8 mouse cellular contexts compared by ENCODE assay signal in genomic region chr2:73509248-73510024, GRCm38 (mm10). TPM values are rescaled to one million over a fixed set of nuclear protein-coding genes. Genes with fewer than 3 reads are reported as not detected.
A peak's percentile ranks its signal among the peaks of the same experiment; 100 is the strongest.
DNase-seq lines count a peak whose midpoint lies in the region; ATAC-seq and TF ChIP-seq lines count a peak whose summit lies in the region.

No protein-coding gene starts in this region.

- H3K36me3 ChIP-seq in heart, embryonic 11.5 days (ENCODE audit: control insufficient read depth, insufficient read depth, low read length), result no peaks in the 10 kb centered on the region
- H3K36me3 ChIP-seq in limb, embryonic 15.5 days, result no peaks in the 10 kb centered on the region
- no peaks in the 10 kb centered on the region for H3K36me3 ChIP-seq in stomach, embryonic 15.5 days

- 0 out of 2 replicates have a peak overlapping the region, but pooled peaks have one; percentile 34 for H3K9ac ChIP-seq in heart, embryonic 11.5 days (ENCODE audit: low read depth, low read length)
- H3K9ac ChIP-seq in limb, embryonic 15.5 days, result no peak overlapping the region
- H3K9ac ChIP-seq in stomach, embryonic 15.5 days, result no peak overlapping the region

- H3K4me3 ChIP-seq in layer of hippocampus, adult 2 months, result no peak overlapping the region
- H3K4me3 ChIP-seq in heart, embryonic 11.5 days (ENCODE audit: low read depth, low read length), result no peak overlapping the region
- peak overlapping the region; percentile 14; the same call in 1 of the 2 replicates for H3K4me3 ChIP-seq in limb, embryonic 15.5 days
- no peak overlapping the region for H3K4me3 ChIP-seq in stomach, embryonic 15.5 days (replicated peaks)

- H3K4me2 ChIP-seq in heart, embryonic 11.5 days, result peak overlapping the region; percentile 31
- peak overlapping the region; percentile 34 for H3K4me2 ChIP-seq in limb, embryonic 15.5 days
- H3K4me2 ChIP-seq in stomach, embryonic 15.5 days, result no peak overlapping the region

- no peaks in the 10 kb centered on the region for H3K9me3 ChIP-seq in heart, embryonic 11.5 days (replicated peaks; ENCODE audit: control insufficient read depth, low read length)
- no peaks in the 10 kb centered on the region for H3K9me3 ChIP-seq in limb, embryonic 15.5 days
- no peaks in the 10 kb centered on the region for H3K9me3 ChIP-seq in stomach, embryonic 15.5 days

- TF ChIP-seq CTCF in layer of hippocampus, adult 2 months (conservative IDR thresholded peaks at IDR 0.05), result no peak

- 48% methylated on average over 15 of the region's 15 CpGs for WGBS in heart, embryonic 11.5 days (ENCODE audit: insufficient replicate concordance)
- WGBS in limb, embryonic 15.5 days, result 25% methylated on average over 15 of the region's 15 CpGs
- WGBS in stomach, embryonic 15.5 days, result 59% methylated on average over 15 of the region's 15 CpGs

- DNase-seq in layer of hippocampus, adult 2 months (ENCODE audit: low spot score in 2 of 2), result no peak
- DNase-seq in layer of hippocampus, adult 18-20 months (ENCODE audit: low spot score in 2 of 2), result no peak
- DNase-seq in cerebellum, postnatal 4 days (ENCODE audit: low spot score in 2 of 2), result no peak
- DNase-seq in left cerebral cortex, adult 18-20 months (ENCODE audit: low spot score in 2 of 2), result no peak
- DNase-seq in retina, embryonic 14.5 days (ENCODE audit: low spot score), result no peak

- no peaks in the 10 kb centered on the region for H3K27me3 ChIP-seq in heart, embryonic 11.5 days (ENCODE audit: control insufficient read depth, insufficient read depth, low read length)
- H3K27me3 ChIP-seq in limb, embryonic 15.5 days, result no peaks in the 10 kb centered on the region
- no peaks in the 10 kb centered on the region for H3K27me3 ChIP-seq in stomach, embryonic 15.5 days (replicated peaks)

- no peak for ATAC-seq in heart, embryonic 11.5 days (replicated peaks; ENCODE audit: insufficient number of reproducible peaks, low FRiP score, low TSS enrichment)
- ATAC-seq in limb, embryonic 15.5 days (ENCODE audit: insufficient number of reproducible peaks, low FRiP score, low TSS enrichment, low read depth), result peak; percentile 82
- ATAC-seq in stomach, embryonic 15.5 days (ENCODE audit: insufficient read depth, low FRiP score, low read depth), result no peak

- 0 out of 2 replicates have a peak overlapping the region, but pooled peaks have one; percentile 1 for H3K27ac ChIP-seq in layer of hippocampus, adult 2 months
- H3K27ac ChIP-seq in heart, embryonic 11.5 days (ENCODE audit: low read depth, low read length), result peak overlapping the region; percentile 84
- H3K27ac ChIP-seq in limb, embryonic 15.5 days, result peak overlapping the region; percentile 96
- H3K27ac ChIP-seq in stomach, embryonic 15.5 days, result peak overlapping the region; percentile 48; the same call in 1 of the 2 replicates

- H3K4me1 ChIP-seq in heart, embryonic 11.5 days (ENCODE audit: control insufficient read depth, insufficient read depth, low read length), result peaks cover 11% of the 10 kb centered on the region
- peaks cover 48% of the 10 kb centered on the region for H3K4me1 ChIP-seq in limb, embryonic 15.5 days
- H3K4me1 ChIP-seq in stomach, embryonic 15.5 days, result 0 out of 2 replicates have a peak, but pooled peaks cover 7% of the 10 kb centered on the region

RNA-seq across cellular contexts. Expression of gene Wipf1, which starts 20.1 kb away (rescaled TPM):
- total RNA-seq in layer of hippocampus, adult 2 months (2021), result 1 to 10 TPM; 8.1 to 10.0 TPM
- total RNA-seq in layer of hippocampus, adult 18-20 months (2021), result 10 to 100 TPM in 1 of 2 experiments, 1 to 10 TPM in 1; 9.6 to 11.7 TPM
- 6.3 and 7.8 TPM in 2 replicates for polyA plus RNA-seq in heart, embryonic 11.5 days (2014; fragmentation: Nextera tagmentation; extraction: Ambion mirVana)
- polyA plus RNA-seq in limb, embryonic 15.5 days (2015; fragmentation: Nextera tagmentation; extraction: Ambion mirVana), result 15.1 TPM in 2 replicates
- 6.9 and 7.6 TPM in 2 replicates for polyA plus RNA-seq in stomach, embryonic 15.5 days (2015; fragmentation: Nextera tagmentation; extraction: Ambion mirVana)
- total RNA-seq in left cerebral cortex, adult 18-20 months (2021), result 1 to 10 TPM; 7.9 to 9.4 TPM

Comparison
In these comparisons a context has a peak if more than half of its experiments do, and no peak if none do; other contexts are left out.
1. H3K27ac ChIP-seq: peak in every context shown above with its lines; median percentile 96 in limb, embryonic 15.5 days; 84 in heart, embryonic 11.5 days; 48 in stomach, embryonic 15.5 days; 1 in layer of hippocampus, adult 2 months.